Mouse (Mus musculus) hindbrain, embryonic 13.5 days (tissue): Measurements from ENCODE around the gene Tcte3. TPM values are rescaled to one million over a fixed set of nuclear protein-coding genes. Genes with fewer than 3 reads are reported as not detected.
"Not testable (repeated sequence)": the region's sequence is repeated elsewhere in the genome, so short reads cannot be mapped to it uniquely, and the experiment has no call there.

ENCODE experiments used
- ATAC-seq: fragments of 200-750 bp; cut with Nextera tagmentation; 2 replicates; pipeline ENCODE4 v1.8.0; 2017; ENCODE audit warnings: moderate TSS enrichment; ENCODE audit not compliant: low FRiP score
- H3K27ac ChIP-seq: fragments of 300-500 bp; sonication (generic); 2 replicates; pipeline ENCODE4 v1.5.1; 2015; ENCODE audit warnings: inconsistent platforms, mild to moderate bottlenecking, moderate library complexity
- H3K27me3 ChIP-seq: fragments of 300-500 bp; sonication (generic); 2 replicates; pipeline ENCODE4 v1.6.1; 2015; ENCODE audit warnings: mild to moderate bottlenecking, inconsistent platforms
- H3K36me3 ChIP-seq: fragments of 300-500 bp; sonication (generic); 2 replicates; pipeline ENCODE4 v1.6.1; 2015; ENCODE audit warnings: mild to moderate bottlenecking, inconsistent platforms
- H3K4me1 ChIP-seq: fragments of 300-500 bp; sonication (generic); replicated peaks from 2 replicates; pipeline ENCODE4 v1.6.1; 2015; ENCODE audit warnings: inconsistent platforms
- H3K4me2 ChIP-seq: fragments of 300-500 bp; sonication (generic); 2 replicates; pipeline ENCODE4 v1.6.1; 2015; ENCODE audit warnings: inconsistent platforms, mild to moderate bottlenecking, moderate library complexity
- H3K4me3 ChIP-seq: fragments of 300-500 bp; sonication (generic); 2 replicates; pipeline ENCODE4 v1.5.1; 2015; ENCODE audit warnings: mild to moderate bottlenecking, inconsistent platforms
- H3K9ac ChIP-seq: fragments of 300-500 bp; sonication (generic); 2 replicates; pipeline ENCODE4 v1.6.1; 2015; ENCODE audit warnings: mild to moderate bottlenecking, inconsistent platforms
- H3K9me3 ChIP-seq: fragments of 300-500 bp; sonication (generic); 2 replicates; pipeline ENCODE4 v1.6.1; 2016; ENCODE audit warnings: inconsistent platforms
- WGBS: fragments of 180-500 bp; shearing (Covaris S2); methylation state at CpG from one replicate; pipeline ENCODE4 v1.1.7; 2015; 5-methylcytosine and 5-hydroxymethylcytosine counted together
- polyA plus RNA-seq: library from polyadenylated mRNA; unstranded; fragments of >200 nt; fragmentation: Nextera tagmentation; extraction: Ambion mirVana; gene quantifications from 2 replicates; pipeline ENCODE4 v1.2.1, GENCODE M21; 2015

Gene Tcte3
- polyA plus RNA-seq, 1 experiment from 2014 or later = not detected

- Histone ChIP-seq H3K27me3 (no peaks in the 10 kb centered on the region), H3K9me3 (no peaks in the 10 kb centered on the region), H3K9ac (peak overlapping the region; percentile 43), H3K4me3 (peak overlapping the region; percentile 7; the same call in 1 of the 2 replicates), H3K27ac (peak overlapping the region; percentile 67), H3K36me3 (peaks cover 34% of the 10 kb centered on the region), H3K4me2 (peak overlapping the region; percentile 44), H3K4me1 (peaks cover 12% of the 10 kb centered on the region)
- ATAC-seq = peak; percentile 84
- 42% methylated on average over 13 of the region's 13 CpGs for WGBS
These were observed 24.2 kb upstream of the Tcte3 start for GRCm38 (mm10) chr17:15065391-15066024.

- H3K27me3 ChIP-seq = no peaks in the 10 kb centered on the region
- H3K4me3 ChIP-seq = no peak overlapping the region
- H3K36me3 ChIP-seq = peaks cover 82% of the 10 kb centered on the region
- H3K4me2 ChIP-seq = no peak overlapping the region
- no peak for ATAC-seq
- H3K27ac ChIP-seq = no peak overlapping the region
- WGBS = 92% methylated on average over 6 of the region's 6 CpGs
- H3K9ac ChIP-seq = no peak overlapping the region
- no peaks in the 10 kb centered on the region for H3K4me1 ChIP-seq
- H3K9me3 ChIP-seq = no peaks in the 10 kb centered on the region
These were observed 19.1 kb upstream of the Tcte3 start for GRCm38 (mm10) chr17:15060356-15060755.

- no peak overlapping the region for H3K9ac ChIP-seq
- H3K4me3 ChIP-seq = no peak overlapping the region
- no peak overlapping the region for H3K4me2 ChIP-seq
- 96% methylated on average over 14 of the region's 14 CpGs for WGBS
- H3K27ac ChIP-seq = no peak overlapping the region
- H3K9me3 ChIP-seq = no peaks in the 10 kb centered on the region
- H3K36me3 ChIP-seq = peaks cover 88% of the 10 kb centered on the region
- H3K27me3 ChIP-seq = no peaks in the 10 kb centered on the region
- ATAC-seq = no peak
- H3K4me1 ChIP-seq = no peaks in the 10 kb centered on the region
These were observed 18.4 kb upstream of the Tcte3 start for GRCm38 (mm10) chr17:15059646-15060045.

- ATAC-seq = no peak
- no peak overlapping the region for H3K4me2 ChIP-seq
- no peaks in the 10 kb centered on the region for H3K4me1 ChIP-seq
- no peaks in the 10 kb centered on the region for H3K9me3 ChIP-seq
- H3K9ac ChIP-seq = no peak overlapping the region
- WGBS = 89% methylated on average over 5 of the region's 5 CpGs
- no peaks in the 10 kb centered on the region for H3K27me3 ChIP-seq
- H3K36me3 ChIP-seq = peaks cover 81% of the 10 kb centered on the region
- no peak overlapping the region for H3K27ac ChIP-seq
- H3K4me3 ChIP-seq = no peak overlapping the region
These were observed 16.9 kb upstream of the Tcte3 start for GRCm38 (mm10) chr17:15058161-15058591.

- H3K9me3 ChIP-seq = no peaks in the 10 kb centered on the region
- 85% methylated on average over 4 of the region's 4 CpGs for WGBS
- ATAC-seq = no peak
- H3K4me2 ChIP-seq = no peak overlapping the region
- no peaks in the 10 kb centered on the region for H3K4me1 ChIP-seq
- no peak overlapping the region for H3K9ac ChIP-seq
- no peaks in the 10 kb centered on the region for H3K27me3 ChIP-seq
- H3K36me3 ChIP-seq = peaks cover 58% of the 10 kb centered on the region
- no peak overlapping the region for H3K27ac ChIP-seq
- no peak overlapping the region for H3K4me3 ChIP-seq
These were observed 14.6 kb upstream of the Tcte3 start for GRCm38 (mm10) chr17:15055925-15056324.

GRCm38 (mm10) chr17:15053829-15054200 is 12.5 kb upstream of the Tcte3 start:
- ATAC-seq, H3K27ac ChIP-seq, H3K4me3 ChIP-seq, H3K9me3 ChIP-seq, H3K9ac ChIP-seq, H3K4me2 ChIP-seq, H3K27me3 ChIP-seq, H3K4me1 ChIP-seq: not testable (repeated sequence)
- peaks cover 37% of the 10 kb centered on the region for H3K36me3 ChIP-seq
- 94% methylated on average over 12 of the region's 13 CpGs for WGBS

GRCm38 (mm10) chr17:15053183-15053828 is 12.0 kb upstream of the Tcte3 start:
- not testable (repeated sequence) for ATAC-seq, H3K4me3 ChIP-seq
- 91% methylated on average over 5 of the region's 8 CpGs for WGBS

GRCm38 (mm10) chr17:15052766-15053165 is 11.5 kb upstream of the Tcte3 start:
- not testable (repeated sequence) for H3K4me1 ChIP-seq, H3K9ac ChIP-seq, H3K27ac ChIP-seq, H3K27me3 ChIP-seq, H3K4me3 ChIP-seq, H3K4me2 ChIP-seq, ATAC-seq, H3K9me3 ChIP-seq
- peaks cover 27% of the 10 kb centered on the region for H3K36me3 ChIP-seq
- WGBS = 67% methylated on average over 1 of the region's 1 CpGs

More at GRCm38 (mm10) chr17:15053183-15053828, 12.0 kb upstream of the Tcte3 start:
- not testable (repeated sequence) for H3K27ac ChIP-seq, H3K9me3 ChIP-seq, H3K4me2 ChIP-seq, H3K9ac ChIP-seq, H3K27me3 ChIP-seq, H3K4me1 ChIP-seq
- H3K36me3 ChIP-seq = peaks cover 32% of the 10 kb centered on the region

- H3K27me3 ChIP-seq, ATAC-seq: not testable (repeated sequence)
These were observed 9.1 kb upstream of the Tcte3 start for GRCm38 (mm10) chr17:15050338-15050737.

GRCm38 (mm10) chr17:15040455-15040854 is 833 bp downstream of the Tcte3 start:
- H3K9ac ChIP-seq, H3K9me3 ChIP-seq, ATAC-seq, H3K27ac ChIP-seq, H3K4me3 ChIP-seq, H3K27me3 ChIP-seq, H3K4me2 ChIP-seq, H3K4me1 ChIP-seq, H3K36me3 ChIP-seq: not testable (repeated sequence)
- WGBS = no CpG with 5 or more reads among the region's 3 CpGs

More at GRCm38 (mm10) chr17:15050338-15050737, 9.1 kb upstream of the Tcte3 start:
- H3K4me3 ChIP-seq, H3K9ac ChIP-seq, H3K4me1 ChIP-seq, H3K9me3 ChIP-seq, H3K36me3 ChIP-seq, H3K4me2 ChIP-seq, H3K27ac ChIP-seq: not testable (repeated sequence)
- WGBS = no CpG with 5 or more reads among the region's 1 CpGs

GRCm38 (mm10) chr17:15031414-15031813 is 9.9 kb downstream of the Tcte3 start:
- H3K4me3 ChIP-seq, ATAC-seq, H3K9me3 ChIP-seq, H3K27me3 ChIP-seq, H3K36me3 ChIP-seq, H3K4me1 ChIP-seq, H3K9ac ChIP-seq, H3K27ac ChIP-seq, H3K4me2 ChIP-seq: not testable (repeated sequence)
- no CpG with 5 or more reads among the region's 4 CpGs for WGBS

GRCm38 (mm10) chr17:15025513-15025912 is 15.8 kb downstream of the Tcte3 start:
- H3K27ac ChIP-seq, H3K4me2 ChIP-seq, H3K9me3 ChIP-seq, H3K9ac ChIP-seq, H3K27me3 ChIP-seq, ATAC-seq, H3K4me3 ChIP-seq, H3K36me3 ChIP-seq, H3K4me1 ChIP-seq: not testable (repeated sequence)
- WGBS = no CpG with 5 or more reads among the region's 6 CpGs
